Mouse (Mus musculus) liver, adult 2 months (tissue): ENCODE data around the gene Tmem121. TPM values are rescaled to one million over a fixed set of nuclear protein-coding genes. Genes with fewer than 3 reads are reported as not detected.

Source experiments
- DNase-seq: peaks from one replicate; pipeline ENCODE4 v3.0.0-alpha.2; 2011; ENCODE audit warnings: low read depth, low spot score; ENCODE audit errors: extremely low read depth
- H3K27ac ChIP-seq: fragments of 200-500 bp; replicated peaks from 2 replicates; pipeline ENCODE4 v1.5.1; 2012; ENCODE audit warnings: low read depth, mild to moderate bottlenecking, control low read depth, inconsistent platforms, low read length; ENCODE audit not compliant: insufficient read depth
- H3K27me3 ChIP-seq: fragments of 200-500 bp; 2 replicates; pipeline ENCODE4 v1.6.1; 2012; ENCODE audit warnings: mild to moderate bottlenecking, moderate library complexity, low read length, inconsistent platforms; ENCODE audit not compliant: control insufficient read depth, insufficient read depth
- H3K36me3 ChIP-seq: fragments of 200-500 bp; 2 replicates; pipeline ENCODE4 v1.6.1; 2012; ENCODE audit warnings: low read length, inconsistent platforms; ENCODE audit not compliant: control insufficient read depth, insufficient read depth
- H3K4me1 ChIP-seq: fragments of 200-500 bp; 2 replicates; pipeline ENCODE4 v1.6.1; 2011; ENCODE audit warnings: low read length; ENCODE audit not compliant: control insufficient read depth, insufficient read depth
- H3K4me3 ChIP-seq: fragments of 200-500 bp; 2 replicates; pipeline ENCODE4 v1.5.1; 2011; ENCODE audit warnings: low read depth, mild to moderate bottlenecking, control low read depth, low read length, moderate library complexity; ENCODE audit not compliant: insufficient read depth
- H3K79me2 ChIP-seq: fragments of 200-500 bp; 2 replicates; pipeline ENCODE4 v1.6.1; 2012; ENCODE audit warnings: inconsistent platforms, mild to moderate bottlenecking, low read length, moderate library complexity; ENCODE audit not compliant: control insufficient read depth, insufficient read depth
- H3K9ac ChIP-seq: fragments of 200-500 bp; 2 replicates; pipeline ENCODE4 v1.6.1; 2012; ENCODE audit warnings: low read depth, mild to moderate bottlenecking, control low read depth, inconsistent platforms, low read length
- CTCF ChIP-seq: fragments of 200-500 bp; IDR thresholded peaks from 2 replicates; pipeline ENCODE4 v1.5.1; 2011; ENCODE audit warnings: low read depth, low read length, control low read depth
- POLR2A ChIP-seq: fragments of 200-500 bp; IDR thresholded peaks from 2 replicates; pipeline ENCODE4 v1.6.1; 2011; ENCODE audit warnings: low read length, control low read depth; ENCODE audit not compliant: insufficient read depth; ENCODE audit errors: extremely low read depth
- WGBS: fragments of 180-500 bp; shearing (Covaris S2); methylation state at CpG from one replicate; pipeline ENCODE4 v1.1.7; 2018; 5-methylcytosine and 5-hydroxymethylcytosine counted together
- polyA plus RNA-seq: library from polyadenylated mRNA; depleted of rRNA; stranded (reverse); fragments of >200 nt; gene quantifications from 2 replicates; pipeline ENCODE4 v1.2.3, GENCODE M21; 2012
- total RNA-seq: library from RNA; depleted of rRNA; stranded (reverse); fragments of >200 nt; gene quantifications from 2 replicates; pipeline ENCODE4 v1.2.3, GENCODE M21; 2014

Gene Tmem121
- total and polyA plus RNA-seq, 2 experiments: not detected

DNA sequence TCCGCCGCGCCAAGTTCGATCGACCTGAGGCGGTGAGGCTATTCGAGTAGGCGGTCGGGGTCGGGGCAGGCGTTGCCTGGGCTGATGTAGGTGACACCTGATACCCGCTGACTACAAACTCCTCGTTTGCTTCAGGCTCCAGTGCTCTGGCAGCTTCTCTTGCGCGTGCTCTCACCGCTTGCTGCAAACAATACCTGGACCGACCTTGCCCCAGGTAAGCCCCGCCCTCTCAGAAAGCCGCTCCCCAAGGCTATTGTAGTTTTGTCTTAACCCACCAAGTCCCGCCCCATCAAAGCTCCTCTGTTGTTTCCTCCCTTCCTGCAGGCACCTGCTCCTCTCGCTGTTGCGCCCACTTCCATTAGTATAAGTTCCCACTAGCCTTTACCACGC is 29.2 kb upstream of the Tmem121 start:
- 5% methylated on average over 23 of the region's 23 CpGs for WGBS
- Histone ChIP-seq H3K4me3 (peak overlapping the region; percentile 64), H3K4me1 (peaks cover under 1% of the 10 kb centered on the region; the same call in 1 of the 2 replicates), H3K79me2 (no peaks in the 10 kb centered on the region), H3K36me3 (no peaks in the 10 kb centered on the region), H3K27me3 (no peaks in the 10 kb centered on the region), H3K27ac (no peak overlapping the region), H3K9ac (peak overlapping the region; percentile 55)
- no peak for DNase-seq
- TF ChIP-seq POLR2A (no peak), CTCF (no peak)

DNA sequence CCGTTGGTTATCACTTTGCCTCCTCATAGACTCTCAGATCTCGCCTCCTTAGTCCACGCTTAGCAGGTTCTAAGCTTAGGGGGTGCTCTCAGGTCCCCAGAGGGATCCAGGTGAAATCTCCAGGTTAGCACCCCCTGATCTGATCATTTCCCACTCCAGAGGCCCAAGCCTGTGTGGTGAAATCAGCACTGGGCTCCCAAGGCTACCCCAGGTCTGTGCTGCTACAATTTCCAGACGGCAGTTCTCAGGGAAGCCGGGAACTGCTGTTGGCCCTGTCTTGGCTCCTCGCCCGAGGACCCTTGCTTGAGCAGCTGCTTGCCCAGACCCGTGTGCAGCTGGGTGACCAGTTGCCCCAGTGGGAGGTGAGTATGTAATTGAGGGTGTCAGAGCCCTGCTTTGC is 28.7 kb upstream of the Tmem121 start:
- DNase-seq: no peak
- H3K27ac ChIP-seq: no peak overlapping the region
- no peaks in the 10 kb centered on the region for H3K27me3 ChIP-seq
- H3K4me3 ChIP-seq: no peak overlapping the region
- no peaks in the 10 kb centered on the region; the same call in 1 of the 2 replicates for H3K4me1 ChIP-seq
- TF ChIP-seq CTCF: no peak
- no peak for TF ChIP-seq POLR2A
- no peak overlapping the region for H3K9ac ChIP-seq
- H3K36me3 ChIP-seq: no peaks in the 10 kb centered on the region
- WGBS: 58% methylated on average over 8 of the region's 8 CpGs
- H3K79me2 ChIP-seq: no peaks in the 10 kb centered on the region

DNA sequence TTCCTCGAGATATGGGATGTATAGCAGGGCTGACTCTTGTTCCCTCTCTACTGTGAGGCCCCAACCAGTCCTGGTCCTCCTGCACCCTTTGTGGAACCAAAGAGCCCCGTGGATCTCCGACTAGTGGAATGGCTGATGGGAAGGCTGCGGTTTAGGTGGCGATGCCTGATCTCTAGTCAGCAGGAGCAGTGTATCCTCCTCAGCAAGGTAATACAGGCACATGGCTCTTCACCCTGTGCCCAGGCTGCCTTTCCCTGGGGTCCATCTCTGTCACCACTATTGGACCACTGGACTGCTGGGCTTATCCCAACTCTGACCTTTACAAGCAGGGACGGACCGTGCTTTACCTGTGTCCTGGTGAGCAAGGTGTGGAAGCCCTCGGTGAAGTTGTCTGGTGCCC is 28.2 kb upstream of the Tmem121 start:
- H3K9ac ChIP-seq: no peak overlapping the region
- no peaks in the 10 kb centered on the region for H3K4me1 ChIP-seq
- H3K27me3 ChIP-seq: no peaks in the 10 kb centered on the region
- TF ChIP-seq POLR2A (no peak), CTCF (no peak)
- no peaks in the 10 kb centered on the region for H3K79me2 ChIP-seq
- H3K27ac ChIP-seq: no peak overlapping the region
- 88% methylated on average over 8 of the region's 8 CpGs for WGBS
- DNase-seq: no peak
- no peaks in the 10 kb centered on the region for H3K36me3 ChIP-seq
- H3K4me3 ChIP-seq: no peak overlapping the region

DNA sequence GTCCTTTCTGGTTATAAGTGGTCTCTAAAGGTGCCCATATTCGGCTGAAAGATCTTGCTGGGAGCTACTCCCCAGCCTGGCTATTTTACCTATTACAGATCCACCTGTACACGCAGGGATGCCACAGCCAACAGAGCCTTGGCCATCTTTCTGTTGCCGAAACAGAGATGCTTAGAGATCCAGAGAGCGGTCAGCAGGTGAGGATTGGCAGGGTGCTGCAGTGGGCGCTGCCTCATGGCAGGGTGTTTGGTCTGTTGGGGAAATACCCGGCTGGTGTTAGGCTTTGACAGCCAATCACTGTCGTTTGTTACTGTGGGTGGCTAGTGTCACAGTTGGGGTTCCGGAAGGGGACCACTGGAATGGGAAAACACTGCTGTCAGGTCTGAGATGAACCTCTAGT is 27.8 kb upstream of the Tmem121 start:
- H3K4me3 ChIP-seq: no peak overlapping the region
- no peak for TF ChIP-seq CTCF
- no peak for TF ChIP-seq POLR2A
- no peak overlapping the region for H3K27ac ChIP-seq
- no peaks in the 10 kb centered on the region for H3K27me3 ChIP-seq
- no peaks in the 10 kb centered on the region for H3K36me3 ChIP-seq
- H3K4me1 ChIP-seq: no peaks in the 10 kb centered on the region
- H3K79me2 ChIP-seq: no peaks in the 10 kb centered on the region
- DNase-seq: no peak
- 92% methylated on average over 8 of the region's 8 CpGs for WGBS
- no peak overlapping the region for H3K9ac ChIP-seq

DNA sequence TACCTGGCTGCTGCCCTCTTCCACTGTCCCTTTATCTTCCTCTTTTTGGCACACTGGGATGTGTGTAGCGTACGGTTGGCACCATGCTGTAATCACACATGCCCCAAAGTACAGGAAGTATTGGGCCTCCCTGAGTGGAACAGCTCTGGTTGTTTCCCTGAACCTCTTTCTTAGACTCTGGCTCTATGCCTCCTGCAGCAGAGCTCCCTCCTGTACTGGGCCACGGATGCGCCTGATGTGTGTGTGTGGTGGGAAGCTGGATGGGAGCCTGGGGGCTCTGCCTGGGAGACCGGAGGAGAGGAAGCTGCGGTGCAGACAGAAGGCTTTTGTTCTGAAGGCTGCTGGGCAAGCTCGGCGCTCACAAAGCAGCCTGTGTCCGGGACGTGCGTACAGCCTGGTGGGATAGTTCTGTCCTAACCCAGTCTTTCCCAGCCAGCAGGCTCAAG is 22.1 kb upstream of the Tmem121 start:
- Histone ChIP-seq H3K4me3 (no peak overlapping the region), H3K36me3 (no peaks in the 10 kb centered on the region), H3K9ac (no peak overlapping the region), H3K79me2 (no peaks in the 10 kb centered on the region), H3K4me1 (no peaks in the 10 kb centered on the region), H3K27ac (no peak overlapping the region), H3K27me3 (no peaks in the 10 kb centered on the region)
- WGBS: 93% methylated on average over 11 of the region's 11 CpGs
- DNase-seq: no peak
- no peak for TF ChIP-seq POLR2A
- TF ChIP-seq CTCF: no peak

DNA sequence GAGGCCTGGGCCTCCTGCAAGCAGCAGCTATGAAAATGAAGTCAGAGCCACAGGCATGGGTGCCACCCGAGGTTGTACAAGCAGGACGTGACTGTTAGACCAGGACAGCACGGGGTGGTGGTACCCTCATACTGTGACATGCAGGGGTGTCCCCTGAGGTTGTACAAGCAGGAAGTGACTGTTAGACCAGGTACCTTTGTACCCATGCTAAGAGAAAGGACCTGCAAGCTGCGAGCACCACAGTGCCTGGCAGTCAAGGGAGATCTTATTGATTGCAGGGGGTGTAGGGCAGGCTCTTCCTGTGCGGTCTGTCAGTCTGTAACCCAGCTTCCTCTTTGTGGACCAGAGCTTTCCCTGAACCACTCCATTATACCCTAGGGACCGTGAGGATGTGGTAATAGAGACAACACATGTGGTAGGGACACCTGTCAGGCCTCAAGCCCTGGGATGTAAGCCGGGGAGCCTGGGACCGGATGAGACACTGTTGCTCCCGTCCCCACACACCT is 17.6 kb upstream of the Tmem121 start:
- Histone ChIP-seq H3K79me2 (no peaks in the 10 kb centered on the region), H3K4me1 (no peaks in the 10 kb centered on the region), H3K9ac (no peak overlapping the region), H3K27ac (no peak overlapping the region), H3K27me3 (no peaks in the 10 kb centered on the region), H3K4me3 (no peak overlapping the region), H3K36me3 (no peaks in the 10 kb centered on the region)
- TF ChIP-seq POLR2A (no peak), CTCF (no peak)
- no peak for DNase-seq
- 73% methylated on average over 9 of the region's 9 CpGs for WGBS
